Mouse (Mus musculus): ENCODE measurements at regions not wholly inside any gene's neighbourhood (a gene's known extent, or its start where the extent isn't known, plus 50 kb on each side); places are given as distances from the start of the nearest gene placed in this dataset.

DNA sequence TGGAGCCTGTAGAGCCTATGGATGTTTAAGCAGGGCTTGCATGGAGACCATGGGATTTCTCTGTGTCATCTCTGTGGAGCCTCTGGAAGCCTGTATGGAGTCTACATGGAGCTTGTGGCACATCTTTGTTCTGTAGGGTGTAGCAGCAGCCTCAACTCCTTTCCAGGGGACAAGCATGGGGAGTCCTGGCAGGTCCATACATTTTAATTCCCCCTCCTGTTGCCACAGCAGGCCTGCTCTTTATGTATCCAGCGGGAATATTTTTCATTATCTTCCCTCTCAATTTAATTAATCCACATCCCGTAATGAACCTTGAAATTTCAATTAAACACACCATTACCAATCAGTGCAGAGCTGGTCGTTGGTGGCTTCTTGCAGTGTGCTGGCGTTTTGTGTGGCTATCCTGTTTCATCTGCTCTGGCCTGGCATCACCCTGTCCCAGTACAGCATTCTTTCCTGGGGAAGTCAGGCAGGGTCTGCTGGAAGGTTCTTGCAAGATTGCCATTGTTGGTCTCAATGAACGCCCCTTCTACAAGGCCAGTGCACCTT lies 81.8 kb upstream of the Hdac4 start:
- no peak for TF ChIP-seq POLR2A (IDR thresholded peaks at IDR 0.05; ENCODE audit: control insufficient read depth, extremely low read depth, insufficient read depth, low read length, poor library complexity)
- TF ChIP-seq CTCF (IDR thresholded peaks at IDR 0.05; ENCODE audit: borderline replicate concordance, control insufficient read depth, extremely low read depth, insufficient read depth, low read length, poor library complexity), result no peak

Data from thymus, adult 2 months (tissue).